Mouse (Mus musculus): ENCODE measurements around the gene Rtkn2.

GRCm38 (mm10) chr10:67977271-67977670 lies 2.1 kb upstream of the Rtkn2 start:
- TF ChIP-seq UBTF (IDR thresholded peaks at IDR 0.05; ENCODE audit: borderline replicate concordance, insufficient read depth, low read depth, low read length) (no peak), CTCF (IDR thresholded peaks at IDR 0.05 in 2 of 3, conservative IDR thresholded peaks at IDR 0.05 in 1 of 3; ENCODE audit: control insufficient read depth in 1 of 3, insufficient read depth in 1 of 3, low read depth in 2 of 3, low read length in 3 of 3, poor library complexity in 1 of 3, severe bottlenecking in 1 of 3) (no peak), NELFE (IDR thresholded peaks at IDR 0.05; ENCODE audit: low read depth, low read length) (no peak), JUND (IDR thresholded peaks at IDR 0.05; ENCODE audit: low read depth, low read length) (no peak), MEF2A (IDR thresholded peaks at IDR 0.05; ENCODE audit: extremely low read depth, insufficient replicate concordance, low read depth, low read length, poor library complexity, severe bottlenecking) (no peak), SMC3 (IDR thresholded peaks at IDR 0.05; ENCODE audit: low read depth, low read length) (no peak), NRF1 (IDR thresholded peaks at IDR 0.05; ENCODE audit: insufficient read depth, low read depth, low read length, poor library complexity, severe bottlenecking) (no peak), RAD21 (IDR thresholded peaks at IDR 0.05; ENCODE audit: low read depth, low read length) (no peak), ETS1 (IDR thresholded peaks at IDR 0.05; ENCODE audit: low read depth, low read length) (no peak), MXI1 (IDR thresholded peaks at IDR 0.05; ENCODE audit: low read depth, low read length) (no peak), POLR2AphosphoS2 (IDR thresholded peaks at IDR 0.05; ENCODE audit: low read length) (no peak), E2F4 (IDR thresholded peaks at IDR 0.05; ENCODE audit: borderline replicate concordance, low read depth, low read length) (no peak)
